Mouse (Mus musculus) layer of hippocampus, postnatal 25 days (tissue): Measurements from ENCODE around the gene Pklr. TPM values are rescaled to one million over a fixed set of nuclear protein-coding genes. Genes with fewer than 3 reads are reported as not detected.
"Not testable (repeated sequence)": the region's sequence is repeated elsewhere in the genome, so short reads cannot be mapped to it uniquely, and the experiment has no call there.

Experiments
- DNase-seq, 2 experiments: peaks; one replicate each; pipeline ENCODE4 v3.0.0; 2022; ENCODE audit warnings: mixed read lengths in 2 of 2, low spot score in 1 of 2; ENCODE audit errors: extremely low spot score in 1 of 2
- total RNA-seq, 2 experiments: library from RNA; stranded (reverse); gene quantifications; 2 replicates each; pipeline ENCODE4 v1.2.3; 2021

Gene Pklr
- total RNA-seq, 2 experiments from 2014 or later, result not detected

- DNase-seq, result no peak
Observed at GRCm38 (mm10) chr3:89123313-89123712, 12.6 kb upstream of the Pklr start.

GRCm38 (mm10) chr3:89124241-89124640 lies 11.7 kb upstream of the Pklr start:
- no peak for DNase-seq

GRCm38 (mm10) chr3:89125981-89126380 lies 10.0 kb upstream of the Pklr start:
- DNase-seq, result no peak

GRCm38 (mm10) chr3:89129908-89130307 lies 6.0 kb upstream of the Pklr start:
- DNase-seq, result no peak

- DNase-seq, result no peak
Observed at GRCm38 (mm10) chr3:89131816-89132215, 4.1 kb upstream of the Pklr start.

- peak; percentile 47 to 48 for DNase-seq
Observed at GRCm38 (mm10) chr3:89132285-89133062, 3.5 kb upstream of the Pklr start.

GRCm38 (mm10) chr3:89133063-89133450 lies 2.9 kb upstream of the Pklr start:
- no peak for DNase-seq

GRCm38 (mm10) chr3:89133752-89134151 lies 2.2 kb upstream of the Pklr start:
- DNase-seq, result no peak

GRCm38 (mm10) chr3:89136365-89136764 lies 423 bp downstream of the Pklr start:
- no peak for DNase-seq

- no peak for DNase-seq
Observed at GRCm38 (mm10) chr3:89144821-89145220, 8.9 kb downstream of the Pklr start.

GRCm38 (mm10) chr3:89145566-89145965 lies 9.6 kb downstream of the Pklr start:
- no peak for DNase-seq

GRCm38 (mm10) chr3:89147101-89147978 lies 11.4 kb downstream of the Pklr start:
- no peak for DNase-seq

- no peak for DNase-seq
Observed at GRCm38 (mm10) chr3:89147979-89148311, 12.0 kb downstream of the Pklr start.

- DNase-seq, result no peak
Observed at GRCm38 (mm10) chr3:89148567-89148966, 12.6 kb downstream of the Pklr start.

- no peak for DNase-seq
Observed at GRCm38 (mm10) chr3:89152084-89152835, 16.3 kb downstream of the Pklr start.

- DNase-seq, result no peak
Observed at GRCm38 (mm10) chr3:89156951-89157350, 21.0 kb downstream of the Pklr start.

- no peak for DNase-seq
Observed at GRCm38 (mm10) chr3:89158651-89159050, 22.7 kb downstream of the Pklr start.

GRCm38 (mm10) chr3:89159211-89159610 lies 23.3 kb downstream of the Pklr start:
- DNase-seq, result peak in 1 of 2 experiments; percentile 37

- peak; percentile 44 to 63 for DNase-seq
Observed at GRCm38 (mm10) chr3:89159616-89160344, 23.8 kb downstream of the Pklr start, which contains the start of gene Hcn3. Gene Hcn3 (minus strand): TSS chr3:89160196.

- not testable (repeated sequence) for DNase-seq
Observed at GRCm38 (mm10) chr3:89161207-89161606, 25.3 kb downstream of the Pklr start.
